Mouse (Mus musculus) heart, adult 2 months (tissue): ENCODE measurements at regions not wholly inside any gene's neighbourhood (a gene's known extent, or its start where the extent isn't known, plus 50 kb on each side); places are given as distances from the start of the nearest gene placed in this dataset.

Experiments
- CTCF ChIP-seq: fragments of 200-600 bp; IDR thresholded peaks from 2 replicates; pipeline ENCODE4 v1.8.1; 2022; ENCODE audit warnings: antibody characterized with exemption, mild to moderate bottlenecking, moderate library complexity
- POLR2A ChIP-seq: fragments of 200-500 bp; IDR thresholded peaks from 2 replicates; pipeline ENCODE4 v1.6.1; 2011; ENCODE audit warnings: mild to moderate bottlenecking, low read depth, low read length, control low read depth; ENCODE audit not compliant: insufficient read depth

DNA sequence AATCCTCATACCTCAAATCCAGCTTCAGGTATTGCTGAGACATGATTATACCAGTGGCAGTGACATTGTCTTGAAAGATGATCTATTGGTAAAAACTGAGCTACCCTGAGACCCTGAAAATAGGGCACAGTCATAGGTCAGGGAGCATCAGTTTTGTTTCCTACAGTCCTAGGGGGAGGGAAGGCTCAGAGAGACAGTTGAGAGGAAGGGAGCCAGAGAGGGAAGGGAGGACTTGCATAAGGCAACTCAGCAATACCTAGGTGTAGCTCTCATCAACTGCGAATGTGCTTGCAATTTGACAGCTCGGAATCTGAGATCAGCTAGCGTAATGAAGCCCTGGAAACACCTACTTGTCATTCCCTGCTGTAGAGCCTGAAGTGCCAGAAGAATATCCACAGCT is 334.4 kb upstream of the Cxxc4 start:
- TF ChIP-seq CTCF, result no peak
- no peak for TF ChIP-seq POLR2A
